In the genomic region with DNA sequence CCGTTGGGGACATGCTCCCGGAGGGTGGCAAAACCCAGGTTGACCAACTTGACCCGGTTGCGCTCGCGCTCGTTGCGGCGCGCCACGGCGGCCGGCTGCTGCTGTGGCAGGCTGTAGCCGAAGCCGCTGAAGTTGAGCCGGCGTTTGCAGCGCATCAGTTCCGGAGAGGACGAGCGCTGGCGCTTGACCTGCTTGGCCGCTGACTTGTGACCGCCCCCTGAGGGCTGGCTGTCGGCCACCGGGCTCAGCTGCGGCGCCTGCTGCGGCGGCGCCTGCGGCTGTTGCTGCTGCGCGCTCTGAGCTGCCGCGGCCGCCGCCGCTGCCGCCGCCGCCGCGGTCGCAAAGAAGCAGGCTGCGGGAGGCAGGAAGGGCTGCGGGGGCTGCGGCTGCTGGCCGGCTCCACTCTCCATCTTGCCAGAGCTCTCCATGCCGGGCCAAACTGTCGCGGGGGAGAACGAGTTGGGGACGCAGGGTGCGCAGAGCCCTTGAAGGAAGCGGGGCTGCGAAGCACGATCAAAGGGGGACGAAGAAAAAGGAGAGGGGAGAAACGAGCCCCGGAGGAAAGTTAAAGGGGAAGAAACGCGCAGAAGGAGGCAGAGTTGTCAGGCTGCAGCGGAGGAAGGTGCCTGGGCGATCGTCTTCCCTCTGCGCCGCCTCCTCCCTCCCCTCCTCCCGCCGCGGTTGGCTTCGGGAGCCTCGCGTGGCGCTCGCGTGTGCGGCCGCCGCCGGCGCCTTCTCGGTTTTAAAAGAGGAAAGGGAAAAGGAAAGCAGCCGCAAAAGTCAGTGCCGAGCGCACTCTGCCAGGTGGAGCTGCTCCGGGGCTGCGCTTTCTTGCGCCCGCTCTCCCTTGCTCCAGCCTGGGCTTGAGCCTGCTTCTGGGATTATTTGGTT, we compare ENCODE assay signal across 9 mouse cellular contexts. TPM values are rescaled to one million over a fixed set of nuclear protein-coding genes. Genes with fewer than 3 reads are reported as not detected.
DNase-seq lines count a peak whose midpoint lies in the region; ATAC-seq lines count a peak whose summit lies in the region.
"Had no signal": no experiment of that assay in that cellular context is flagged by ENCODE, and none has a peak within 500 bp of the region (broad histone marks: within the 10 kb centered on the region; RNA-seq: fewer than 3 reads in every experiment).

No protein-coding gene starts in this region.

- peak; percentile 58 for DNase-seq in layer of hippocampus, adult 11-12 months (ENCODE audit: low spot score)
- DNase-seq in layer of hippocampus, adult 9-10 months (ENCODE audit: low spot score), result no peak
- DNase-seq in embryo, embryonic 11 days, result peak; percentile 82
- peak; percentile 41 to 64 for DNase-seq in heart, adult 18-20 months
- DNase-seq in kidney, adult 18-20 months, result peak; percentile 65

- H3K4me2 ChIP-seq in limb, embryonic 12.5 days, result peak overlapping the region; percentile 97
- H3K4me2 ChIP-seq in neural tube, embryonic 13.5 days, result peak overlapping the region; percentile 87

- under 1% methylated on average over 73 of the region's 90 CpGs for WGBS in limb, embryonic 12.5 days
- under 1% methylated on average over 87 of the region's 90 CpGs for WGBS in neural tube, embryonic 13.5 days

- peaks cover 4% of the 10 kb centered on the region; the same call in 1 of the 2 replicates for H3K9me3 ChIP-seq in limb, embryonic 12.5 days
- H3K9me3 ChIP-seq in neural tube, embryonic 13.5 days, result peaks cover 1% of the 10 kb centered on the region

- H3K27me3 ChIP-seq in limb, embryonic 12.5 days, result peaks cover 88% of the 10 kb centered on the region
- peaks cover 40% of the 10 kb centered on the region for H3K27me3 ChIP-seq in neural tube, embryonic 13.5 days
- H3K27me3 ChIP-seq: CH12.LX had no signal

- peak overlapping the region; percentile 61 for H3K4me3 ChIP-seq in limb, embryonic 12.5 days (replicated peaks)
- H3K4me3 ChIP-seq in neural tube, embryonic 13.5 days, result peak overlapping the region; percentile 64

- peaks cover 31% of the 10 kb centered on the region for H3K4me1 ChIP-seq in limb, embryonic 12.5 days (replicated peaks)
- H3K4me1 ChIP-seq in neural tube, embryonic 13.5 days (replicated peaks), result peaks cover 58% of the 10 kb centered on the region

- H3K27ac ChIP-seq in limb, embryonic 12.5 days, result no peak overlapping the region
- peak overlapping the region; percentile 88 for H3K27ac ChIP-seq in neural tube, embryonic 13.5 days (replicated peaks)

- no peaks in the 10 kb centered on the region for H3K36me3 ChIP-seq in limb, embryonic 12.5 days
- H3K36me3 ChIP-seq in neural tube, embryonic 13.5 days, result no peaks in the 10 kb centered on the region

- H3K9ac ChIP-seq in limb, embryonic 12.5 days (replicated peaks), result peak overlapping the region; percentile 57
- peak overlapping the region; percentile 86 for H3K9ac ChIP-seq in neural tube, embryonic 13.5 days

- ATAC-seq in limb, embryonic 12.5 days (ENCODE audit: insufficient number of reproducible peaks, insufficient read depth, low FRiP score, low TSS enrichment, low read depth), result 0 out of 2 replicates have a peak, but pooled peaks have one; percentile 19
- ATAC-seq in neural tube, embryonic 13.5 days (ENCODE audit: low read depth), result peak; percentile 30
- no peak for ATAC-seq in inflammation-experienced regulatory T-cells, adult 6 months

RNA-seq across cellular contexts. Expression of gene Ascl1, which starts 0.6 kb away (rescaled TPM):
- not detected for total RNA-seq in heart, adult 18-20 months (2021)
- polyA plus RNA-seq in limb, embryonic 12.5 days (2016; fragmentation: Nextera tagmentation; extraction: Ambion mirVana), result 0.10 and 0.36 TPM in 2 replicates
- 12.9 and 21.2 TPM in 2 replicates for polyA plus RNA-seq in neural tube, embryonic 13.5 days (2015; fragmentation: Nextera tagmentation; extraction: Ambion mirVana)
- polyA plus RNA-seq in inflammation-experienced regulatory T-cells, adult 6 months (2017; shearing (Covaris generic)), result not detected
- total RNA-seq: CH12.LX had no signal

RNA-seq across cellular contexts. Expression of gene Pah, which starts 28.7 kb away (rescaled TPM):
- total RNA-seq in heart, adult 18-20 months (2021), result 10 to 100 TPM; 39.7 to 47.2 TPM
- 0.33 TPM in 1 of 2 replicates, not detected in the other for polyA plus RNA-seq in limb, embryonic 12.5 days (2016; fragmentation: Nextera tagmentation; extraction: Ambion mirVana)
- polyA plus RNA-seq in neural tube, embryonic 13.5 days (2015; fragmentation: Nextera tagmentation; extraction: Ambion mirVana), result not detected in 2 replicates
- polyA plus RNA-seq in inflammation-experienced regulatory T-cells, adult 6 months (2017; shearing (Covaris generic)), result not detected
- total RNA-seq: CH12.LX had no signal

Comparison
In these comparisons a context has a peak if more than half of its experiments do, and no peak if none do; other contexts are left out.
1. RNA of gene Ascl1, which starts 0.6 kb away (polyA plus RNA-seq): 12.9 to 21.2 TPM in neural tube, embryonic 13.5 days; 0.10 to 0.36 TPM in limb, embryonic 12.5 days and not detected in inflammation-experienced regulatory T-cells, adult 6 months; every median in the first group is over 10 times any median in the second.